Mouse (Mus musculus) embryonic facial prominence, embryonic 13.5 days (tissue): ENCODE results near the gene Top3a. TPM values are rescaled to one million over a fixed set of nuclear protein-coding genes. Genes with fewer than 3 reads are reported as not detected.

Experiments used
- ATAC-seq: fragments of 200-750 bp; cut with Nextera tagmentation; 2 replicates; pipeline ENCODE4 v1.8.0; 2017; ENCODE audit warnings: low read depth; ENCODE audit not compliant: insufficient number of reproducible peaks, insufficient read depth, low FRiP score, low TSS enrichment
- H3K27ac ChIP-seq: fragments of 300-500 bp; sonication (generic); 2 replicates; pipeline ENCODE4 v1.5.1; 2015; ENCODE audit warnings: moderate library complexity, mild to moderate bottlenecking, inconsistent platforms
- H3K27me3 ChIP-seq: fragments of 300-500 bp; sonication (generic); 2 replicates; pipeline ENCODE4 v1.6.1; 2015; ENCODE audit warnings: mild to moderate bottlenecking, inconsistent platforms
- H3K36me3 ChIP-seq: fragments of 300-500 bp; sonication (generic); 2 replicates; pipeline ENCODE4 v1.6.1; 2015; ENCODE audit warnings: mild to moderate bottlenecking, inconsistent platforms
- H3K4me1 ChIP-seq: fragments of 300-500 bp; sonication (generic); 2 replicates; pipeline ENCODE4 v1.6.1; 2015; ENCODE audit warnings: inconsistent platforms
- H3K4me2 ChIP-seq: fragments of 300-500 bp; sonication (generic); 2 replicates; pipeline ENCODE4 v1.6.1; 2015; ENCODE audit warnings: moderate library complexity, mild to moderate bottlenecking, inconsistent platforms
- H3K4me3 ChIP-seq: fragments of 300-500 bp; sonication (generic); 2 replicates; pipeline ENCODE4 v1.5.1; 2015; ENCODE audit warnings: mild to moderate bottlenecking, inconsistent platforms
- H3K9ac ChIP-seq: fragments of 300-500 bp; sonication (generic); 2 replicates; pipeline ENCODE4 v1.6.1; 2015; ENCODE audit warnings: mild to moderate bottlenecking, inconsistent platforms
- H3K9me3 ChIP-seq: fragments of 300-500 bp; sonication (generic); 2 replicates; pipeline ENCODE4 v1.6.1; 2016; ENCODE audit warnings: inconsistent platforms
- WGBS: fragments of 180-500 bp; shearing (Covaris S2); methylation state at CpG from one replicate; pipeline ENCODE4 v1.1.7; 2015; ENCODE audit warnings: mixed read lengths; 5-methylcytosine and 5-hydroxymethylcytosine counted together
- microRNA-seq: library from miRNA; unstranded; fragments of <30 nt; microRNA quantifications from one replicate; pipeline ENCODE4, GENCODE M21; 2016
- polyA plus RNA-seq: library from polyadenylated mRNA; unstranded; fragments of >200 nt; fragmentation: Nextera tagmentation; extraction: Ambion mirVana; gene quantifications from 2 replicates; pipeline ENCODE4 v1.2.1, GENCODE M21; 2015

The Top3a gene
- polyA plus RNA-seq, 1 experiment from 2014 or later, result 23.0 TPM

DNA sequence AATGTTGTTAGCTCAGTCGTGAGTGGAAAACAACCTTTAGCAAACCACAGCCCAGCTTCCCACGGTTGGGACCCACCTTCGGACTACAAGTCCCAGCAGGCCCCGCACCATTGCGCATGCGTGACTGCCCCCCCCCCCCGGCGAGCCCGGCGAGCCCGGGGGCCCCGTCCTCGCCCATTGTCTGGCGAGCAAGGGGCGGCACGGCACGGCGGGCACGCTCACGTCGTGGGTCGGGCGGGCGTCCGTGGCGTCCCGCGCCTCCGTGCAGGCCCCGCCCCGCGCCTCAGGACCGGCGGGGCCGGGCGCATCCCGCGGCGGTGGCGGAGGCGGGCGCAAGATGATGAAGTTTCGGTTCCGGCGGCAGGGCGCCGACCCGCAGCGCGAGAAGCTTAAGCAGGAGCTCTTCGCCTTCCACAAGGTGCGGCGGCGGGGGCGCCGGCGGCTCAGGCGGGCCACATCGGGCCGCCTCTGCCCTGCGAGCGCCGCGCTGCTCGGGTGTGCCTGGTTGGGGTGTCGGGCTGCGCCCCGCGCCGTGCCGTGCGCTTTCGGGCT, 77.6 kb downstream of the Top3a start, which contains the start of gene Llgl1:
TSS of gene Llgl1 (plus strand) at position 200 of the 552 bp plus-strand sequence.
- peak within 1 kb of the TSS; percentile 82 for H3K4me3 ChIP-seq
- H3K27ac ChIP-seq, result peak within 1 kb of the TSS; percentile 86
- peak; percentile 87 for ATAC-seq
- WGBS, result 0% methylated on average over 46 of the region's 73 CpGs
- peak within 1 kb of the TSS; percentile 87 for H3K4me2 ChIP-seq
- H3K27me3 ChIP-seq, result no peaks in the 10 kb centered on the region
- peaks cover 30% of the 10 kb centered on the region for H3K4me1 ChIP-seq
- peaks cover 8% of the 10 kb centered on the region for H3K36me3 ChIP-seq
- peak within 1 kb of the TSS; percentile 96 for H3K9ac ChIP-seq
- H3K9me3 ChIP-seq, result no peaks in the 10 kb centered on the region

DNA sequence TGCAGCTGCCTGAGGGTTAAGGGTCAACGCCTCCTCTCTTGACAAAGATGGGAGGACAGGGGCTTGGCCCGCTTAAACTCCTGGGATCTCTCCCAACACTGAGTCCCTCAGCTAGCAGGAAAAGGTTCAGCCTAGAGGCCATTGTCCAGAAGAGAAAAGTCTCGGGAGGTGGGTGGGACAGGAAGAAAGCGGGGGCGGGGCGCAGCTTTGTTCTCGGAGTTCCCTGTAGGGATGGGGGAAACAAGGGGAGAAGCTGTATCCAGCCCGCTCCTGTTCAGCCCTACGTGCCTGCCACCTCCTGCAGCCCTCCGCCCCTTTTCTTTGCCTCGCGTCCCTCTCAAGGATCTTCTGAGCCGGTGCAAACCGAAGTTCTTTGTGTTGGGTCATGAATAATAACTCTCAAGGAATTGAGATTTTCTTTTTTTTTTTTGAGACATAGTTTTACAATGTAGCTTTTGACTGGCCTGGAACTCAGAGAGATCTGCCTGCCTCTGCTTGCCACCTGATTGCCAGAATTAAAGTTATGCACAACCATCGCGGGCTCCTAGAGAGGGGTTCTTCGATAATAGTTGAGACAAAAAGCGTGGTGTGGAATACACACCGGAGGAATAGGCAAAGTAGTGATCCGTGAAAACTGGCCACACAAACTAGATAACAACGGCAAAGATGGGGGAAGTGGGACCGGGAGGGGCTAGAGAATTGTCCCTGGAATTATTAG, 78.2 kb downstream of the Top3a start:
- peak overlapping the region; percentile 86 for H3K27ac ChIP-seq
- H3K9ac ChIP-seq, result peak overlapping the region; percentile 96
- H3K9me3 ChIP-seq, result no peaks in the 10 kb centered on the region
- H3K36me3 ChIP-seq, result peaks cover 2% of the 10 kb centered on the region
- no peak; the same call in 1 of the 2 replicates for ATAC-seq
- peaks cover 30% of the 10 kb centered on the region for H3K4me1 ChIP-seq
- 4% methylated on average over 22 of the region's 22 CpGs for WGBS
- peak overlapping the region; percentile 82 for H3K4me3 ChIP-seq
- H3K4me2 ChIP-seq, result peak overlapping the region; percentile 87
- no peaks in the 10 kb centered on the region for H3K27me3 ChIP-seq

DNA sequence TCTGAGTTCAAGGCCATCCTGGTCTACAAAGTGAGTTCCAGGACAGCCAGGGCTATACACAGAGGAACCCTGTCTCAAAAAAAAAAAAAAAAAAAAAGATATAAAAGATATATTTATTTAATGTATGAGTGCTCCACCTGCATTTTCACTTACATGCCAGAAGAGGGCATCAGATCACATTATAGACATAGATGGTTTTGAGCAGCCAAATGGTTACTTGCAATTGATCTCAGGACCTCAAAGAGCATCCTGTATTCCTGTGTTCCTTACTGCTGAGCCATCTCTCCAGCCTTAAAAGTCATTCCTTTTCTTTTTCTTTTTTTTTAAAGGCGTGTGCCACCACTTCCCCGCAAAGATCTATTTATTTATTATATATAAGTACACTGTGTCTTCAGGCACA, 79.6 kb downstream of the Top3a start:
- Histone ChIP-seq H3K4me2 (no peak overlapping the region), H3K27me3 (no peaks in the 10 kb centered on the region), H3K36me3 (no peaks in the 10 kb centered on the region), H3K27ac (no peak overlapping the region), H3K9me3 (no peaks in the 10 kb centered on the region), H3K4me3 (no peak overlapping the region), H3K9ac (no peak overlapping the region), H3K4me1 (peaks cover 25% of the 10 kb centered on the region)
- 72% methylated on average over 2 of the region's 2 CpGs for WGBS
- ATAC-seq, result no peak

GRCm38 (mm10) chr11:60696165-60696564, 81.0 kb downstream of the Top3a start:
- Histone ChIP-seq H3K4me1 (peaks cover 13% of the 10 kb centered on the region), H3K27ac (no peak overlapping the region), H3K4me2 (no peak overlapping the region), H3K9me3 (no peaks in the 10 kb centered on the region), H3K4me3 (no peak overlapping the region), H3K27me3 (no peaks in the 10 kb centered on the region), H3K9ac (no peak overlapping the region), H3K36me3 (no peaks in the 10 kb centered on the region)
- no peak for ATAC-seq
- WGBS, result 57% methylated on average over 1 of the region's 1 CpGs

Small RNAs within 50 kb of the gene (microRNA-seq; reads per million reads assigned to microRNA genes)
- 2.8 reads per million, percentile 10 among the genes with 10 or more reads in this experiment for gene Mir5100

Other genes starting within 250 kb of the Top3a start
- 35.2 and 36.6 TPM in 2 replicates for gene Alkbh5, start 241.0 kb downstream of the Top3a start, polyA plus RNA-seq
- gene Llgl1, start 77.6 kb downstream of the Top3a start, polyA plus RNA-seq, result 73.5 and 73.8 TPM in 2 replicates
- gene Flii, start 50.1 kb downstream of the Top3a start, polyA plus RNA-seq, result 65.2 and 68.7 TPM in 2 replicates
- 15.6 and 17.8 TPM in 2 replicates for gene Mief2, start 49.0 kb downstream of the Top3a start, polyA plus RNA-seq
- 6.2 and 6.4 TPM in 2 replicates for gene Smcr8, start 159 bp upstream of the Top3a start, polyA plus RNA-seq
- 50.1 and 55.5 TPM in 2 replicates for gene Shmt1, start 34.4 kb upstream of the Top3a start, polyA plus RNA-seq
- gene Dhrs7b, start 53.3 kb upstream of the Top3a start, polyA plus RNA-seq, result 37.2 and 39.5 TPM in 2 replicates
- 59.5 and 61.9 TPM in 2 replicates for gene Tmem11, start 101.9 kb upstream of the Top3a start, polyA plus RNA-seq
- gene Natd1, start 137.4 kb upstream of the Top3a start, polyA plus RNA-seq, result 20.0 and 20.2 TPM in 2 replicates
- gene Map2k3, start 154.7 kb upstream of the Top3a start, polyA plus RNA-seq, result 92.1 and 92.2 TPM in 2 replicates
- 0.20 and 0.21 TPM in 2 replicates for gene Kcnj12, start 245.2 kb upstream of the Top3a start, polyA plus RNA-seq